Mouse (Mus musculus): ENCODE measurements around the gene Rassf8. TPM values are rescaled to one million over a fixed set of nuclear protein-coding genes. Genes with fewer than 3 reads are reported as not detected.

Gene Rassf8
- 10.1 and 12.3 TPM in 2 replicates for polyA plus RNA-seq (2015; fragmentation: Nextera tagmentation; extraction: Ambion mirVana)

DNA sequence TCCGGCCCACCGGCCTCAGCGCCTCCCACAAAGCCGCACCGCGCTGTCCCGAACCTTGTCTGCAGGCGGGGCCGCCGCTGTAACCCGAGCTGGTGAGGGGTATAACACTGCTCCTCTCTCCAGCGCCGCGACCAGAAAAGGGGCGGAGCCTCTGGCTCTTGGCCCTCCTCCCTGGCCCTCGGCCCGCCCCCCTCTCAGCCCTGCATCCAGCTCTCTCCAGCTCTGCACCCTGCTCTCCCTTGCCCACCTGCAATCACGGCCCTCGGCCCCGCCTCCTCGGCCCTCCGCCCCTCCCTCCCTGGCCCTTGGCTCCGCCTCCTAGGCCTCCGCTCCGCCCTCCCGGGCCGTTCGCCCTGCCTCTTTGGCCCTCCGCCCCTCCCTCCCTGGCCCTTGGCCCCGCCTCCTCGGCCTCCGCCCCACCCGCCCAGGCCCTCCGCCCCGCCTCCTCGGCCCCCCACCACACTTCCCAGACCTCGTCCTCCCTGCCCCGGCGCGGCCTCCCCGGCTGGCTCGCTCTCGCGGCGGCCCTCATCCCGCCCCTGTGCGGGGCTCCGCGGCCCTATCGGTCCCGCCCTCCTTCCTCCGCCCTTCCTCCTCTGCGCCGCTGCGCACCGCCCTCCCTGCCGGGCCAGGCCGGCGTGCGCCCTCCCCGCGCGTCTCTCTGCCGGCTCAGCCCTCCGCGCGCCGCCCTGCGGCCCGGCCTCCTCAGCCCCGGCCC is at the start of gene Rassf8:
Gene Rassf8 (plus strand): TSS at position 617 of the 718 bp plus-strand sequence.
- WGBS: 1% methylated on average over 69 of the region's 71 CpGs
- no peaks in the 10 kb centered on the region for H3K27me3 ChIP-seq
- peak within 1 kb of the TSS; percentile 96 for H3K27ac ChIP-seq
- peak within 1 kb of the TSS; percentile 85 for H3K4me3 ChIP-seq
- peak within 1 kb of the TSS; percentile 74 for H3K4me2 ChIP-seq
- no peaks in the 10 kb centered on the region for H3K9me3 ChIP-seq
- H3K9ac ChIP-seq: peak within 1 kb of the TSS; percentile 90
- H3K4me1 ChIP-seq: peaks cover 15% of the 10 kb centered on the region
- ATAC-seq (ENCODE audit: insufficient number of reproducible peaks, insufficient read depth, low FRiP score, low TSS enrichment, low read depth): peak; percentile 95
- H3K36me3 ChIP-seq: peaks cover 10% of the 10 kb centered on the region

DNA sequence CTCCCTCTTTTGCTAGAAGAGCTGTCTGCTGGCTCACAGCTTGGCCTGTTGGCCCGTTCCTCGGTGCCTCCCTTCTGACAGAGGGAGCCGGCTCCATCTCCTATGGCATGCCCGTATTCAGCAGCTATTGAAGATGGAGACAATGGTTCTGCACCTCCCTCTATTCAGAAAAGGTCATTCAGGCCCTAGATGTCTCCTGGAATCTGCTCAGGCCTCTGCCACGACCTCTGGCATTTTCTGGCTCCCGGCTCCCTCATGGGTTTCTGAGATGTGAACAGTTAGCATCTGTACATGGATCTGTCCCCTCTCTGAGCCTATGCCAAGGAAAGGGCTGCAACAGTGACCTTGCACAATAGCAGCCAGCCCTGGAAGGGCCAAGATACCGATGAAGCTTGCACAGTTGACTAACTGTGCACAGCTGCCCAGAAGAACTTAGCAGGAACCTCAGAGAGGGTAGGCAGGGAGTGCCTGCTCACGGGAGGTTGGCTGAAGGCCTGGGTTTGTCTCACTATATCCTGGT is 45.5 kb upstream of the Rassf8 start:
- no peak overlapping the region for H3K27ac ChIP-seq
- H3K4me1 ChIP-seq: 0 out of 2 replicates have a peak, but pooled peaks cover 6% of the 10 kb centered on the region
- no peaks in the 10 kb centered on the region for H3K9me3 ChIP-seq
- no peak overlapping the region for H3K9ac ChIP-seq
- H3K4me3 ChIP-seq: no peak overlapping the region
- no peaks in the 10 kb centered on the region for H3K36me3 ChIP-seq
- ATAC-seq (ENCODE audit: insufficient number of reproducible peaks, insufficient read depth, low FRiP score, low TSS enrichment, low read depth): no peak
- no peaks in the 10 kb centered on the region for H3K27me3 ChIP-seq
- H3K4me2 ChIP-seq: no peak overlapping the region
- 74% methylated on average over 8 of the region's 8 CpGs for whole genome bisulfite sequencing

DNA sequence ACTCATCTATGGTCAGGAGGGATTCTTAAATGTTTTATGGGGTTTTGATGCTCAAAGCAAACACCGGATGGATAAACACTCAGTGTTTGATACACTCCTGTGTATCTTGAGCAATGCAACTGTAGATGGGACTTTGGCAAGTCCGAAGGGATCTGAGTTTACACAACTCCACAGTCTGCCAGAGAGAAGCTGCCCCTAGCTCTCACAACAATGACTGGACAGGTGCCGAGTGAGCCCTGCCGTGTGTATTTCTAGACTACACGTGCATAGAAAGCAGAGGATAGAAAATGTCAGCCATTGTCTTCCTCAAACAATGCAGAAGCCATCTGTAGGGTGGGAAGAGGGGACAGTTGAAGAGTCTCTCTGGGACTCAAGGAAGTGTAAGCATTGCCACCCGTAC is 42.9 kb upstream of the Rassf8 start:
- Histone ChIP-seq H3K4me2 (no peak overlapping the region), H3K27ac (no peak overlapping the region), H3K27me3 (no peaks in the 10 kb centered on the region), H3K4me3 (no peak overlapping the region), H3K4me1 (no peaks in the 10 kb centered on the region), H3K9ac (no peak overlapping the region), H3K36me3 (no peaks in the 10 kb centered on the region), H3K9me3 (no peaks in the 10 kb centered on the region)
- ATAC-seq (ENCODE audit: insufficient number of reproducible peaks, insufficient read depth, low FRiP score, low TSS enrichment, low read depth): no peak
- 77% methylated on average over 6 of the region's 6 CpGs for whole genome bisulfite sequencing

DNA sequence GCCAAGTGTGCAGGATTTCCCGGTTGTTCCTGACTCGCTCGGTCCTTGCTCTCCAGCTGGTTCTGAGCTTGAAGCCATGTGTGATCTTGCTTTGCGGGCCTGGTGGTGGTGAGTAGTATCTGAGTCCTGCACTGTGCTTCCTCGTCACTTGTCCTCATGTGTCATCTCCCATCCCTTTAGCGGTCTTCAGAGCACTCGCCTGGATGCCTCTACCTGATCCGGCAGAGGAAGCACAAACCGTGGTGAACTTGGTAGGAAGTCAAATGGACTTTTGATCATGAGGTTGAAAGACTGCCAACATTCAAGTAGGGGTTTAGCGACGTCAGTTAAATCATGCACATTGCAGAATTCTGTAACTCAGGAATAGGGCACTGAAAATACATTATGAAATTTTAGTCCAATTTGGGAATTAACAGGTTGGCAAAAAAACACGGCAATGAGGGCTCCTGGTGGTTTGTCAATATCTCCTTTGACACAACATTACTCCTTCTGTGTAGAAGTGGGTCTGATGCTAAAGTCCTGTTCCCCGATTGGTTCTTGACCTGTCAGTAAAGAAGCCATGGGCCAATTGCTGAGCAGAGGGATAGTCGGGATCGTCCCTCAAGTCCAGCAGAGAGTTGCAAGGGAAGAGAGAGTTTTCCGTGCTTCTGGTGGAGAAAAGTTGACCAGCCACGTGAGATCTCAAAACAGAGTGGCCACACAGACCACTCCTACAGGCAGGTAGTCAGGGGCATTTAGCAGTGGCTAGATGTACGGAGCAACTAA is 36.4 kb upstream of the Rassf8 start:
- no peaks in the 10 kb centered on the region for H3K27me3 ChIP-seq
- H3K36me3 ChIP-seq: no peaks in the 10 kb centered on the region
- H3K4me3 ChIP-seq: no peak overlapping the region
- H3K4me2 ChIP-seq: no peak overlapping the region
- no peak overlapping the region for H3K9ac ChIP-seq
- no peak for ATAC-seq (ENCODE audit: insufficient number of reproducible peaks, insufficient read depth, low FRiP score, low TSS enrichment, low read depth)
- no peak overlapping the region for H3K27ac ChIP-seq
- H3K9me3 ChIP-seq: no peaks in the 10 kb centered on the region
- peaks cover 8% of the 10 kb centered on the region for H3K4me1 ChIP-seq
- WGBS: 86% methylated on average over 18 of the region's 18 CpGs

- Histone ChIP-seq H3K4me2 (no peak overlapping the region), H3K4me1 (peaks cover 8% of the 10 kb centered on the region), H3K36me3 (no peaks in the 10 kb centered on the region), H3K4me3 (no peak overlapping the region), H3K27ac (no peak overlapping the region), H3K9me3 (no peaks in the 10 kb centered on the region), H3K9ac (no peak overlapping the region), H3K27me3 (no peaks in the 10 kb centered on the region)
- WGBS: 83% methylated on average over 3 of the region's 3 CpGs
- ATAC-seq (ENCODE audit: insufficient number of reproducible peaks, insufficient read depth, low FRiP score, low TSS enrichment, low read depth): no peak
These were observed 35.8 kb upstream of the Rassf8 start for GRCm38 (mm10) chr6:145710797-145711196.

DNA sequence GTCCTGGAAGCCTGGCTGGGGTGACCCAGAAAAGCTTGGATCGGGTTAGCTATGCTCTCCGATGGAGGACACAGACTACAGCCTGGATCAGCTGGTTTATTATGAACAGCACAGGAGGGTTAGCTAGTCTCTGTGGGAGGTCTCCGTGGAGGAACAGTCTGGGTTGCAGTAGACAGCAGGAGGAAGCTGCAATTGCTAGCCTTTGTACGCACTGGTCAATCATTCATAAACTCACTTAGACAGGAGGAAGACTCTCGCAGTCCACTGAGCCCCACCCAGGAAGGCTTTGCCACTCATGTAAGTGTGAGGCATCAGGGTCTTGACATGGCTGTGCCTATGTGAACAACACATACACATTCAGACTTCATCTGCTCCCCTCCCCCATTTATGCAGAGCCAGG is 35.2 kb upstream of the Rassf8 start:
- no peak overlapping the region for H3K4me3 ChIP-seq
- no peaks in the 10 kb centered on the region for H3K36me3 ChIP-seq
- WGBS: 82% methylated on average over 5 of the region's 5 CpGs
- no peaks in the 10 kb centered on the region for H3K27me3 ChIP-seq
- no peak overlapping the region for H3K4me2 ChIP-seq
- H3K9ac ChIP-seq: no peak overlapping the region
- H3K4me1 ChIP-seq: peaks cover 8% of the 10 kb centered on the region
- no peak for ATAC-seq (ENCODE audit: insufficient number of reproducible peaks, insufficient read depth, low FRiP score, low TSS enrichment, low read depth)
- H3K27ac ChIP-seq: no peak overlapping the region
- no peaks in the 10 kb centered on the region for H3K9me3 ChIP-seq

DNA sequence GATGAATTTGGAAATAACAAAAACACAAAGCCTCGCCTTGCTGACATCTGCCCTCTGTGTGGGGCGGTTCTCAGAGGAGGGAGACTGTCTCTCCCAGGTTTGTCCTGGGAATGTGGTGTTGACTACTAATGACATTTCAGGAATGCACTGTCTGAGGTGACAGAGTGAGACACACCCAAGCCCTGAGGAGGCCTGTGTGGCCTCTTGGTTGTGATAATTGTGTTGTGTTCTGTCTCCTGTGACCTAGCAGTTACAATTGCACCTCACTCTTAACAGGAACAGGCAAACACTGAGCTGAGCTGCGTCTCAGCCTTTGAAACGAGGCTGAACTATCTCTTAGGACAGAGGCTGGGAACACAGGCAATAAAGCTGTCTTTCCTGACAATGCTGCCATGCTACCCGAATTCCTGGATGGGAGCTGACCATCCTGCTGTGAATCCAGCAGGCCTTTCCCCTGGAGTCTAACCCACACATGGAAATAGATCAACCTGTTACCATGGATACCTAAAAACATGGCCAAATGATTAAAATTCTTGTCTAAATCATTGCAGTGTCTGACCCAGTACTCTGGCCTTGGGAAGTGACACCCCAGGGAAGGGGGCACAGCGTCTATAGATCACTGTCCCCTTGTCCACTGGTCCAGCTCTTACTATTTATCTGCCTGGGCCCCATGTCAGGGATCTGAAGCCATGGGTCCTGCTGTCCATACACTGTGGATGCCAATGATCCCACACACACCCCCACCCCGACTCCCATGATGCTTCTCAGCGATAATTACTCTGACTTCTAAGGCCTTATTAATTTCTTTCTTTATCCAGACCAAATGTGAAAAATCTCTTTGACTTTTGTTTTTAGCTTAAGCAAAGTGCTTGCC is 33.1 kb upstream of the Rassf8 start:
- peaks cover 8% of the 10 kb centered on the region for H3K4me1 ChIP-seq
- WGBS: 48% methylated on average over 8 of the region's 8 CpGs
- no peaks in the 10 kb centered on the region for H3K27me3 ChIP-seq
- ATAC-seq (ENCODE audit: insufficient number of reproducible peaks, insufficient read depth, low FRiP score, low TSS enrichment, low read depth): 0 out of 2 replicates have a peak, but pooled peaks have one; percentile 43
- H3K9ac ChIP-seq: no peak overlapping the region
- no peaks in the 10 kb centered on the region for H3K9me3 ChIP-seq
- 0 out of 2 replicates have a peak overlapping the region, but pooled peaks have one; percentile 1 for H3K27ac ChIP-seq
- no peak overlapping the region for H3K4me3 ChIP-seq
- H3K36me3 ChIP-seq: no peaks in the 10 kb centered on the region
- no peak overlapping the region for H3K4me2 ChIP-seq

- H3K27ac ChIP-seq: no peak overlapping the region
- WGBS: 59% methylated on average over 1 of the region's 1 CpGs
- no peaks in the 10 kb centered on the region for H3K27me3 ChIP-seq
- no peak overlapping the region for H3K4me2 ChIP-seq
- no peaks in the 10 kb centered on the region for H3K36me3 ChIP-seq
- H3K9me3 ChIP-seq: no peaks in the 10 kb centered on the region
- no peak overlapping the region for H3K9ac ChIP-seq
- H3K4me3 ChIP-seq: no peak overlapping the region
- ATAC-seq (ENCODE audit: insufficient number of reproducible peaks, insufficient read depth, low FRiP score, low TSS enrichment, low read depth): no peak
- peaks cover 8% of the 10 kb centered on the region for H3K4me1 ChIP-seq
These were observed 32.4 kb upstream of the Rassf8 start for GRCm38 (mm10) chr6:145714131-145714530.

- H3K27ac ChIP-seq: no peak overlapping the region
- no peak overlapping the region for H3K4me2 ChIP-seq
- H3K36me3 ChIP-seq: no peaks in the 10 kb centered on the region
- no peaks in the 10 kb centered on the region for H3K27me3 ChIP-seq
- ATAC-seq (ENCODE audit: insufficient number of reproducible peaks, insufficient read depth, low FRiP score, low TSS enrichment, low read depth): no peak
- no peak overlapping the region for H3K9ac ChIP-seq
- no peak overlapping the region for H3K4me3 ChIP-seq
- H3K4me1 ChIP-seq: no peaks in the 10 kb centered on the region
- 68% methylated on average over 7 of the region's 7 CpGs for WGBS
- no peaks in the 10 kb centered on the region for H3K9me3 ChIP-seq
These were observed 24.0 kb upstream of the Rassf8 start for GRCm38 (mm10) chr6:145722596-145722995.

DNA sequence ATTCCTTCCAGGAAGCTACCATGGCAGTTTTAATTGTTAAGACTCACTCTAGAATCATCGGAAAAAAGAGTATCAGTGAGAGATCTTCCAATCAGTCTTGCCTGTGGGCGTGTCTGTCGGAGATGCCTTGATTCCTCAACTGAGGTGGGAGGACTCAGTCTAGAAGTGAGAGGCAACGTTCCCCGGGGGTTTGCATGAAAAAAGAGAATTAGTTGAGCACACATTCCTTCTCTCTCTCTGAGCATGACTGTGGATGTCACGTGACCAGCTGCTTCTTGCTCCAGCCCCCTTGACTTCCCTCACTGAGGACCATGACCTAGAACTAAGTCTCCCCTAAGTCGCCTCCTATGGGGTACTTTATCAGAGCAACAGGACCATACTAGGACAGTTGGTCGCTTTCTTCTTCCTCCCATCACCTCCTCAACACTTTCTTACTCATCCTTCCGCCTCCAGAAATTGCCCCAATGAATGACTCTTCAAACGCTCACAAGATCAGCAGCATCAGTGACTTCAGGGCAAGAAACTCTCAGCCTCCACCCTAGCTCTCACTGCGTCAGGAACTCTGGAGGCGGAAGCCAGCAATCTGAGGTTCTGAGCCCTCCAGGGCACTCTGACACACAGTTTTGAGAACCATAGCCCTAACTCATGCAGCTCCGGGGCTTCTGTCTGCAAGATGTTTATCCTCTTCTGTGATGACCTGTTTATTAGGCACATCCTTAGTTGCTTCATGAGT is 23.3 kb upstream of the Rassf8 start:
- H3K27ac ChIP-seq: no peak overlapping the region
- no peak overlapping the region for H3K4me2 ChIP-seq
- WGBS: 78% methylated on average over 13 of the region's 13 CpGs
- H3K9me3 ChIP-seq: no peaks in the 10 kb centered on the region
- no peaks in the 10 kb centered on the region for H3K4me1 ChIP-seq
- H3K4me3 ChIP-seq: no peak overlapping the region
- H3K36me3 ChIP-seq: no peaks in the 10 kb centered on the region
- H3K9ac ChIP-seq: no peak overlapping the region
- no peak for ATAC-seq (ENCODE audit: insufficient number of reproducible peaks, insufficient read depth, low FRiP score, low TSS enrichment, low read depth)
- no peaks in the 10 kb centered on the region for H3K27me3 ChIP-seq

DNA sequence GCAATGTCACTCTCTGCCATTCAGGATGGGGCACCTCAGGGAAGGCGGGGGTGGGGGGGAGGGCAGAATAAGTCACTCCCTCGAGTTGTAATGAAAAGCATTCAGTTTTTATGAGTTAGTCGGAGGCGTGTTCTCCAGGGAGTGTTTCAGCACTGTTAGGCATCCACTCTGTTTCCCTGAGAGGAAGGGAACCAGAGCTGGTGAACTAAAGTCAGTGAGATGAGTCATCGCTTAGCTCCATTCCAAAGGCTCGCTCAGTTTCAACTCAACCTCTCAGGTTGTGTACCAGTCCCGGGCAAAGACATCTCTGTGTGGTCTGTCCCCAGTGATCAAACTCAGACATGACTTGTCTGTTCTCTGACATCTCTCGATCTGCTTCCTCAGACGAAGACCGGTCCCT is 20.7 kb upstream of the Rassf8 start:
- Histone ChIP-seq H3K27me3 (no peaks in the 10 kb centered on the region), H3K36me3 (no peaks in the 10 kb centered on the region), H3K4me3 (no peak overlapping the region), H3K9me3 (no peaks in the 10 kb centered on the region), H3K4me2 (no peak overlapping the region), H3K9ac (no peak overlapping the region), H3K27ac (no peak overlapping the region), H3K4me1 (no peaks in the 10 kb centered on the region)
- WGBS: 69% methylated on average over 10 of the region's 10 CpGs
- ATAC-seq (ENCODE audit: insufficient number of reproducible peaks, insufficient read depth, low FRiP score, low TSS enrichment, low read depth): no peak

Data from embryonic facial prominence, embryonic 13.5 days (tissue).